Mouse (Mus musculus): ENCODE measurements around the gene Cyp2u1. TPM values are rescaled to one million over a fixed set of nuclear protein-coding genes. Genes with fewer than 3 reads are reported as not detected.

The Cyp2u1 gene
- polyA plus RNA-seq (2014; fragmentation: Illumina TruSeq; extraction: RNeasy Lipid Tissue Mini Kit (QIAGEN cat#74804)) = 0.77 TPM

GRCm38 (mm10) chr3:131302452-131303319 lies at the start of gene Cyp2u1:
TSS of gene Cyp2u1 (minus strand) at chr3:131303227.

GRCm38 (mm10) chr3:131271559-131272373 lies 31.3 kb downstream of the Cyp2u1 start, which contains the start of gene Hadh:
TSS of gene Hadh (minus strand) at chr3:131272101.

Other genes with a start within 250 kb of the Cyp2u1 start
- gene Lef1, start 192.8 kb downstream of the Cyp2u1 start, polyA plus RNA-seq (2014; fragmentation: Illumina TruSeq; extraction: RNeasy Lipid Tissue Mini Kit (QIAGEN cat#74804)) = 1.9 TPM
- gene Hadh, start 31.1 kb downstream of the Cyp2u1 start, polyA plus RNA-seq (2014; fragmentation: Illumina TruSeq; extraction: RNeasy Lipid Tissue Mini Kit (QIAGEN cat#74804)) = 118 TPM
- 43.4 TPM for gene Sgms2, start 188.2 kb upstream of the Cyp2u1 start, polyA plus RNA-seq (2014; fragmentation: Illumina TruSeq; extraction: RNeasy Lipid Tissue Mini Kit (QIAGEN cat#74804))

All from ovary, adult 10 weeks (tissue).